Mouse (Mus musculus) T-helper 17 cell (primary cell): ENCODE measurements at regions not wholly inside any gene's neighbourhood (a gene's known extent, or its start where the extent isn't known, plus 50 kb on each side); places are given as distances from the start of the nearest gene placed in this dataset.

Experiments
- in situ Hi-C, 2 experiments: fragments of 300-600 bp; cut with MboI, MseI; formaldehyde crosslinking; loops; 1 replicate in 1 of 2; 2 replicates in 1 of 2; pipeline ENCODE4 v1.15.1; 2025; ENCODE audit warnings: high pct_unique_total_duplicates in 2 of 2

DNA sequence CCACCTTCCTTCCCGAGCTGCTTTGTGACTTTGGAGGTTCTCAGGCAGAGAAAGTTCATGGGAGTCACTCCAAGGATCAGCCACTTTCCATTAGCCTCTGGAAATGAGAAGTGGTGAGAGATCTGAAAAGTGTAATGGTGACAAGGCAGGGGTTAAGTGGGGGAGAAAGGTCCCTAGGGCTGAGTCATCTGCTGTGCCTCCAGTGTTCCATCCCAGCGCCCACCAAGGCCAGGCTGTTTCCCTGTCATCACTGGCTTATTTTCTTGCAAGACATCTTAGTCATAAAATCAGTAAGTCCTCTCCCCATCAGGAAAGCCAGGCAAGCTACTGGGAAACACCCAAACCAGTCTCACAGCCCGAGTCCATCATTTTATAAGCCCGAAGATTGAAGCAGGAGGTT is 717.3 kb downstream of the Gm826 start:
- in situ Hi-C loops, result no loop called here

DNA sequence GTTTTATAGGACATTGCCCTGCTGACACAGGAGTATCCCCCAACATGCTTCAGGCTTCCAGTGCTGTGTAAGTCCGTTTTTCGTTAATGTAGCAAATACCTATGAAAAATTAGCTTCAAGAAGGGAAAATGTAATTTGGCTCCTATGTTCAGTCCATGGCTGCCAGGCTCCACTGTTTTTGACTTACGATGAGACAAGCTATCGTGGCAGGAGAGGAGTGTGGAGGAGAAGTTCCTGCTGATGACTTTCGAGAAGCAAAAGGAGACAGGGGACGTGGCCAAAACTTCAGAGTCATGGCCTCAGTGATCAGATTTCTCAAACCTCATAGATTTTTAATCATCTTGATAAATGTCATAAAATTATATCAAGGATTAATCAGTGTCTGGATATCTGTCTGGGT is 712.7 kb downstream of the Gm826 start:
- in situ Hi-C loops, result no loop called here

DNA sequence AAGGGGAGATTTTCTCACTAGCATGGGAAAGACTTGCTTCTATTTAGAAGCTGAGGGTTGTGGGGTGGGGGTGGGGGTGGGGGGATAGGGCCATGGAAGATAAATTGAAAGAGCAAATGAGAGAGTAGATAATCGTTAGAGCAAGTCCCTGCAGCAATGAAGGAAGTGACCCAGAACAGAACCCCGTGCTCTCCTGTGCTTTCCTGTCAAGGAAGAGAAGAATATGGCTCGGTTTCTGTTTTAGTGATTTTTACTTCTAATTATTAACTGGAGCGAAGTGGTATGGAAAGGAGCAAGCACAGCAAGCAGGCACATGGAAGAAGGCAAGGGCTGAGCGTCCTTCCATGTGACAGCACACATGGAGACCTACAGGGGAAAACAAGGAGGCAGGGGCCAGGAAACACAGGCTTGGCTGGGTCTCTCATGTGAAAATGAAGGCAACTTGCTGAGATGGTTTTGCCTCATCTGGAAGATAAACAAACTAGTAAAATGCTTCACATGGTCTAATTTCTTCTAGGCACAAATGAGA is 711.8 kb downstream of the Gm826 start:
- in situ Hi-C loops, result no loop called here

DNA sequence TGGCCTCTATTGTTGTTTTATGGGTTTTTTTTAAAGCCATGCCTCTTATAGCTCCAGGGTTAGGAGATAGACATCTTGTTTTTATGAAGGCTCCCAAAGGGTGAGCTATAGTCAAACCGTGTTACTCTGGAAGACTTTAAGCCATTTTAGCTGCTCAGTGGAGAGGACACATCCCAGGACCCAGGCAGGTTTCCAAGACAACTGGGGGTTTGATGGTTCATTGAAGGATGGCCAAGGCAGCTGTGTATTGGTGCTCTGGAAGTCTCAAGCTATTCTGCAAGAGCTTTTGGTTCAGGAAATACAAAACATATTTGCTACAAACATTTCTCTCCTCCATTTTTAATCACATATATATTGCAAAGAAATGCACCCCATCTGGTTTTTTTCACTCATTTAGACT is 708.7 kb downstream of the Gm826 start:
- in situ Hi-C loops, result no loop called here

DNA sequence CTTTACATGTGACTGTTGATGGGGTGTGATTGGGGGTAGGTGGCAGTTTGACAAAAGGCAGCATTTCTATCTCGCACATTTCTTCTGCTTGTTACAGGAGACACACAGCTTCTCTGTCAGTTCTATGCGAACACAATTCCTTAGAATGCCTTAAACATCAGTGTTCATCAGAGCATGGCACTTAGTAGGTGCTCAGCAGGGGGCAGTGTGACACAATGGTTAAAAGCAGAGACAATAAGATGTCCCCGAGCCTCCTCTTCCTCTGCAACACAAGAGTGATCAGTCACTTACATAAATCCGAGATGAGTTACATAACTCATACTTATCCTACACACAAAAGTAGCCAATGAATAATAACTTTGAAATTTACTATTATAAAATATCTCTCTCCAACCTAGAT is 688.1 kb downstream of the Gm826 start:
- in situ Hi-C loops, result no loop called here

DNA sequence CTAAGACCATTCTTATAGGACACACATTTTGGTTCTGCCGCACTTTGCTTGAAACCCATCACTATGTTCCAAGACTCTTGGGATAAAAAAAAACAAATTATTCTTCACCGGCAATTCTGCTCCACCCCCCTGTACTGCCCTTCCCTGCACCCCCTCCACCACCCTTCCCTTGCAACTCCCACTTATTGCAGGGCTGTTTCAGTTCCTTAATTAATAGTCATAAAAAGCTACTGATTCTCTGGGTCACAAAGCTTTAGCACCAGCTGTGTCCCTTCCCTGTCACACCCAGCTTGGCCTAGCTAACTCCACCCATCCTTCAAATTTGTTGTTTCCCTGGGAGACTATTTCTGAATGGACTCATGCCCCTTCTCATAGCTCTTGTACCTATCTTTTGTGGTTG is 687.4 kb downstream of the Gm826 start:
- in situ Hi-C loops, result no loop called here

DNA sequence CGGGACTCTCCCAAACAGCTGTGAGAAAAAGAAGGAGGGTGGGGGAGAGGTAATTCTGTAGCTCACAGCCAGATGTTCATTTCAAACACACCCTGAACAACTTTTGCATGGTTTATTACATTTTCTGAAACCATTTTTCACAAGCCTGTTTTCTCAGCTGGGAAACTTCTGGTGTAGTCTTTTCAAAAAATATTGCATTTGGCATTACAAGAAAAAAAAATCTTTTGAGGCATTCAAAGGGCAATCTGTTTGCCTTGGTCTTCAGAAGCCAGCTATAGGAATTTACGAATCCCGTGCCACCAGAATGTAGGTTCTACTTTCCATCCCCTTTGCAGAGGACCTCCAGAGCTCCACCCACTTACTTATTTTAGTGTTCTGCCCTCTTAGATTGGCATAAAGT is 681.7 kb downstream of the Gm826 start:
- in situ Hi-C loops, result no loop called here

DNA sequence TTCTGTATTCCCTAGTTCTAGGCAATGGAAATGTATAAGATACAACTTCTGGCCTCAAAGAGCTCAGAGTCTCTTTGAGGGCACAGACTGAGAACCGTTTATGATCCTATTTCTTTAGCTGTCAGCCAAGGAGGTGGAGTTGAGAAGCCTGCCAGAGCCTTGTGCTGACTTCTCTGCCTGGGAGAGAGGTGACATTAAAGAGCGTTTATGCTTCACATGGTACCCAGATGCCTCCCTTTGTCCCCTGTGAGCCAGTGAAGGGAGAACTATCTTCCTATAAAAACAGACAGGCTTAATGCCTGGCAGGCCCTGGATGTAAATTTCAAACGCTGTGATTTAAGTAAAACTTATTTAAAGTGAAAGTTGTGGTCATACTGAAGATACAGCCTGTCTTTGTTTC is 657.1 kb downstream of the Gm826 start:
- in situ Hi-C loops, result no loop called here

DNA sequence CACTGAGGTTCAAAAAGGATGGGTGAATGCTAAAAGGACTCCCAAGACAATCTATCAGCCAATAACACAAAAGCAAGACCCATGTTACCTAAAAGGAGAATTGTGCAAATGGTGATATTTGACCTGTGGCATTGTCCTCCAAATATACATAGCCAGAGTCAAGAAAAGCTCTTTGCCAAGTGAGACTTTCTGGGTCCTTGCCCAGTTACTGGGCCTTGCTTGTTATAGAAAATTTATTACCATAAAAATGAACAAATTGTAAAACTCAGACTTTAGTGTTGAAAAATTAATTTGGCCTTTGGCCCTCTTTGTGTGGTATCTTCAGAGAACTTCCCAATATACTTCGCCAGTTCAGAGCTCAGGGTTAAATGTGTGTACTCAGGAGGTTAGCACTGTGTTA is 653.3 kb downstream of the Gm826 start:
- in situ Hi-C loops, result no loop called here

DNA sequence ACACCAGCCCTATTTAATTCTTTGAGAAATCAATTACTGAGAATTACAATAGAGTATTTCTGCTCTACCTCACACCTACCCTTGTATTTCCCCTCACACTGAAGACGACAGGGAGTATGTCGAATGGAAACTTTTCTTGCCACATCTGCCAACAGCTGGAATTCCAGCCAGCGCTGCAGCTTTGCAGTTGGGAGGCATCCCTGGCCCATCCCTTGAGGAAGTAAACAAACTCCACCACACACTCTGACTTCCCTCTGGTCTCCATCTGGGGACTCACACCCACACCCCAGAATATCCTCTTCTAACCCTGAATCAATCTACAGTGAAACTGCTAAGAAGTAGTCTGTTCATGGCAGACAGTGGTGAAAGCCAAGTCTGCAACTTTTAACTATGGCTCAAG is 630.9 kb downstream of the Gm826 start:
- in situ Hi-C loops, result no loop called here

DNA sequence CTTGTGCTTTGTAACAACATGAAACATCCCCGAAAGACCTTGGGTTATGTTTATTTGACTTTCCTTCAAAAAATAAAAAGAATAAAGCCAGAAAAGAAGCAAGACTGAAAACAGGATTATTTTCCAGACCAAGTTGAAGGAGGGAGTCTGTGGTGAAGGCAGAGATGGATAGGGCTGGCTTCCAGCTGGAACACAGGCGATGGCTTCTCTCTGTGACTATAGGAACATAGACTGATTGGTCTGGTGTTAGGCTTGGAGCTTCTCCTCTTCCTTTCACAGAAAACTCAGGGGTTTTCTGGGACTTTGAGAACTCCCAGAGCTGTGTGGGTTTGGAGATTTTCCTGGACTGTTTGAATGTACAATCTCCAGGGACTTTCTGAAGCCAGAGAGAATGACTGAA is 625.8 kb downstream of the Gm826 start:
- in situ Hi-C loops, result no loop called here

DNA sequence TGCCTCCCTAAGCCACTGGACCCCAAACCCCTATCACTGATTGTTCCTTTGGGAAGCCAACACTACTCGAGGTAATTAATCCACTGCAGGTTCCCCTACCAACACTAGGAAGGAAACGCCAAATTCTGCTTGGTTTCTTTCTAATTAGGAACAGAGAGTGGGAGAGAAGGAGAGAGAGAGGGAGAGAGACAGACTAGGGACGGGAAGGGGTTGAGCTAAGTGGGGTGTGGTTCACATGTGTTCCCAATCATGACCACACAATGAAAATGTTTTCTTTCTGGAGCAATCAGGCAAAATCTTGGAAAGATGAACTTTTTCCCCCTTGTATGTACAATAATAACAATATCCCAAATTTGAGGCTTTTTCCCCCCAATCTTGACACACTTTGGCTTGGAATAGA is 619.3 kb downstream of the Gm826 start:
- in situ Hi-C loops, result no loop called here

DNA sequence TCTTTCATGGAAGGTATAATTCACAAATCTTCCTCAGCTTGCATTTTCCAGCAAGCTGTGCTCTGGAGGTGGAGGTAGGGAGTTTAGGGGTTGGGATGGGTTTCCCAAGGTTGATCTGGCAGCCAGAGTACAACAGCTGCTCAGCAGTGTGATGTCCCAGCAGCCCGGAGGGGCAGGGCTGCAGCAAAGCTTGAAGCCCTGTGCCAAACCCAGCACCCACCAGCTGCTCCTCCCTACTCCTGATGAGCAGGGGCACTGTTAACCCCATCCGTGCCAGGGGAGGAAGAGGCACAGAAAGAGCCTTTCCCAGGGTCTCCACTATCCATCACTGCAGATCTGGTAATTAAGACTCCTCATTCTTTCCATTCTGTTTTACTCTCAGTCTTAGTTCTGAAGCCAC is 615.2 kb downstream of the Gm826 start:
- in situ Hi-C loops, result no loop called here

DNA sequence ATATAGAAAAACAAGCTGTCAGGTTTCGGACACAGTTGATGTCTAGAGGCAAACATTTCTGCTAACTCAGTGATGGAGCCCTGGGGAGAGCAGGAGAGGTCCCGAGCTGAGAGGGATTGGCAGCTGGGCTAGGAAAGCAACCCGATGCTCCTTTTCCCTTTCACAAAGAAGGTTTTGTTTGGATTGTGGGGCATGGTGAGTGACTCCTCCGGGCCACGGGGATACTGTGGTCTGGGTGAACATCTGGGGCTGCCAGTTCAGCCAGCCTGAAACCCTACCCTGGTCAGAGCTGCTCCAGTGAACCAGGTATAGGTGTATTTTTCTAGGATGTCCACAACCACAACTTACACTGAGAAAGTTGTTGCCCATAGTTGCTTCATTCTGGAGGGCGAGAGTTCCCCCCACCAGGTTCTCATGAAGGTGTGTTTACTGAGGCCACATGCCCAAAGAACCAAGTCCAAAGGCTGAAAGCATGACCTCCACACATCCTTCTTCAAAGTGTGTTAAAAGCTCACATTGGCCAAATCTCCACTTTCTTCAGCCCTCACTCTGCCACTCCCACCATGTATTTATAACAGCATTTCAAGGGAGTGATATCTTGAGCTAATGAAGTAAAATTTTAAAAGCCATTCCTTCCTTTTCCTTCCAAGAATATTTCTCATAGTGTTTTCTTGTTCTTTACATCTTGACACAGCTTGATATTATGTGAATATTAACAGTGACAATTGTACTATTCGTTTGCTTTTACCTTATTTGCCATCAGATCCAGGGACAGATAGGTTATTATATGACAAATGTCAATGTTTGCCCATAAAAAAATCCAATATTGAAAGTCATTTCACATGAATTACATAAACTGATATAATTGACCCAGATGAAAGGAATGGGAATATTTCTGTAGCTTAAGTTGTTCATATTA is 608.5 kb downstream of the Gm826 start:
- in situ Hi-C loops, result no loop called here

DNA sequence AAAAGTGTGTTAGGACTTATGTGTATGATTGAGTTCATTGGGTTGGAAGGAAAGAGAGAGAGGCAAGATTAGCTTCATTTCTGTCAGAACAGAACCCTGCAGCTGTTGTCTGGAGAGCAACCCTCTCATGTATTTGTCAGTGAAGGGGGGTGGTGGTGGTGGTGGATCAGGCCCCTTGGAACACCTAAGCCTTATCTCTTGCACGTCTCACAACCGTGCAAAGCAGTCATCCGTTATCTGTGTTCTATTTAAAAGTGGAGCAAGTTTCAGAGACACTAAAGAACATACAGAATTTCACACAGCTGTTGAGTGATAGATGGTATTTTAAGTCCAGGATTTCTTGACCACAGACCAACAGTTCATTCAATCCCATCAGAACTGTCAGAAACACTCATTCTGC is 604.7 kb downstream of the Gm826 start:
- in situ Hi-C loops, result no loop called here

DNA sequence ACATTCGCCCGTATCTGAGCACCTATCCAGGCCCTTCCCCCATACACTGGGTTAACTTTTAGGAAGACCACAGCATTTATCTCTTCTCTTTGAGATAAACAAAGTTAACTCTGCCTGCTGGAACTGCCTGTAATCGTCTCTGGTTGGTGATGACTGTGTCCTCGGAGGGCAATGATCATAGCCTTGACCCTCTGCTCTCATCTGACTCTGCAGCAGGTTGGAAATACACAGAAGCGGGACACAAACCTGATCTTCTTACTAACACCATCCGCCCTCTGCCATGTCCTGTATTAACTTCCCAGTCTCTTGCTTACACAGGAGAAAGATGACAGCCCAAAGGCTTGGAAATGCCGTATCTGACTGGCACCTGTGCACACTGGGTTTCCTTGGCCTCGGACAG is 603.7 kb downstream of the Gm826 start:
- in situ Hi-C loops, result no loop called here

DNA sequence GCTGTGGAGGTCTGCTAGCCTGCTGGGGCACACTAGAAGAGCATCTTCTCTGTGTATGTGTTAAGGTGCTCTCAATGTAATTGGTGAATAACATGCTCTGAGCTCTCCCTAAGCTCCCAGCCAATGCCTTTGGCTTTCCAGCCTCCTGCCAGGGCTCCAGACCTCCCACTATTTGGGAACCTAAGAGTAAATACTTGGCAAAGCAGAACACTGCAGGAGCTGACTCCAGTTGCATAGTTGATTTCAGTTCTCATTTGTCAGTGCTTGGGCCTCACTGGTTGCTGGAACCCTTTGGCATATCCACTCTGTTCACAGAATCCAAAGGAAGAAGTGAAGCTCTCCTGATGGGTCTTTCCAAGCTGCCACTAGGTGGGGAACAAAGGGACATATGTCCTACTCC is 602.7 kb downstream of the Gm826 start:
- in situ Hi-C loops, result no loop called here

DNA sequence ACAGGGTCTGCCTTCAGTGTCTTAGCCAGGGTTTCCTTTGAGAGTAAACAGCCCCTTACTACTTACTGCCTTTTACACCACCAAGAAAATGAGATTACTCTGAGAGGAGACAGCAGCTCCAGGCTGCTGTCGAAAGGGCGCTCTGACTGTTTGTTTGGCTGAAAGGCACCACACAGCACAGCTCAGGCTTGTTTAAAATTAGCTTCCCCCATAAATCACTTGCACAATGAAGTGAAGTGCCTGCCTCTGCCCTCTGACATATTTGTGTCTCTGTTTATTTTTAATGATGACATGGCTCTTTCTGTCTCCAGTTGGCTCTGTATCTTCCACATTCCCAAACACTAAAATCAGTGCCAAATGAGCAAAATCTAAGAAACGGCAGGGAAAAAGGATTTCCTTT is 601.5 kb downstream of the Gm826 start:
- in situ Hi-C loops, result no loop called here

DNA sequence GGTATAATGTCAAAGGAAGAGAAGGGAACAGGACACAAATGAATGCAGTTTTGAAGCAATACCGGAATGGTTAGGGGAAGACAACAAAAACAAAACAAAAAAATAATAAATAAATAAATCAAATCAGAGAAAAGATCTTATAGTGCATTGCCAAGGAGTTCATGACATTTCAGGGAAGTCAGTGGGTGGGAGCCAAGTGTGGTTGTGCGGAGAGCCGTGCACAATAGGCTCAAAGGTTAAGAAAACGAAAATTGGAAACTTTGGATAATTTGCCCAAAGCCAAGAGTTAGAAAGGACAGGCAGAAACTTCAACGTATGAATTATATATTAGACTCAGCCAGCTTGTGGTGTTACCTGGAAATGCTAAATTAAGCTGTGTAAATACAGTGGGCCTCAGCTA is 599.4 kb downstream of the Gm826 start:
- in situ Hi-C loops, result no loop called here

DNA sequence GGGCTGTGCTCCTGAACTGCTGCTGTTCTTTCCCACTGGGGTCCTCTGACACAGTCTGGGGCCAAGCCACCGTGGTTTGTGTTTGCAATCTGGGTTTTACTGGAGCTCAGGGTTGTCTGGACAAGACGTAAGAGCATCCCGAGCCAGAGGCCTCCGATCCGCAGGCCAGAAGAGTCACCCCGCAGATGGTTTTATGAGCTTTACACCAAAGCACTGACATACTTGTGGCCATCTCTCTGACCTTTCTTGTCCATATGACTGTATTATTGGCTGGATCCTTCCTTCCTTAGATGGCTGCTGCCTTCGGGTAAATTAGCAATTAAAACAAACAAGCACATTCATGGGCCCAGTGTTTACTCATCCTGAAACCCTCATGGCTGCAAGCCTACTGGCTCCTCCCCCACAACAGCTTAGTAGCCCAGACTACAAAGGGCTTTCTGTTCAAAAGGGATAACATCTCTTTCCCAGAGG is 578.4 kb downstream of the Gm826 start:
- in situ Hi-C loops, result no loop called here

DNA sequence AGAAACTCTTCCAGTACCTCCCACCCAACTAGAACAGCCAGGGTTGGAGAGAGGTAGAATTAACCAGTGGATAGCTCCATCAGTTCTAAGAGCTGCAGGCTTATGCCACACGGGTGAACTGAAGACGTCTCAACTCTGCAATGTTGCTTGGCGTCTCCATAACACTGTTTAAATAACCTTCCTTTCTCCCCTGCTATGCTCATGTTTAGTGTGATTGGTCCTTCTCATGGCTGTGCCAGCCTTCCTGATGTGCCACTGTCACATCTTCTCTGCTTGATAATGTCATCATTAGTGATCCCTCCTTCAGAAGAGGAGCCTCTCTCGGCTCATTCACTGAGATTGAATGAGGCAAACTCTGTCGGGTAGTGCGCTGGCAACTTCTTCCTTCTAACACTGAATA is 573.2 kb downstream of the Gm826 start:
- in situ Hi-C loops, result loop anchor here in 1 of 2 experiments (10.0 kb wide), 1 partner anchor 1176 kb away; no protein-coding TSS in a partner anchor

DNA sequence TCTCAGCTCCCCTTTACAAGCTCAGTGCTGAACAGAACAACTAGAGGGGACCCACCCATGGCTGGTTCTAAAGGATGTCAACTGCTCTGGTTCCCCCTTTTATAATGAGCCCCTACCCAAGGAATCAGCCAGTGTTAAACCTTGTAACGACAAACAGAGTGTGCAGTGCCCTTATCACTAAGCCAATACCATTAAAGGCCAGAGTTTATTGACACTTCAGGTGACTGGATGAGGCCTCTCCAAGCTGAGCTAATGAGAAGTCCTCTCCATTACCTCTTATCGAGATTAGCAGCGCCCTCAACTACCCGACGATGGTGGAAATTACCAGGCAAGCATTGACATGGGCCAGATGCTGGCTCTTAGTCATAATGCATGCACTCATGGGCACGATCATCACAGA is 570.8 kb downstream of the Gm826 start:
- in situ Hi-C loops, result loop anchor here in 1 of 2 experiments (10.0 kb wide), 1 partner anchor 1178 kb away; no protein-coding TSS in a partner anchor
